ENCODE assay signal across 13 mouse cellular contexts in genomic region chr13:8632072-8632471, GRCm38 (mm10).
"Had no signal": no experiment of that assay in that cellular context is flagged by ENCODE, and none has a peak within 500 bp of the region (broad histone marks: within the 10 kb centered on the region; RNA-seq: fewer than 3 reads in every experiment).

No protein-coding gene starts in this region.

- H3K27ac ChIP-seq: left cerebral cortex, adult 2 months; limb, embryonic 10.5 days; lung, embryonic 15.5 days; midbrain, embryonic 15.5 days; neural tube, embryonic 13.5 days had no signal

- ATAC-seq: midbrain, embryonic 15.5 days had no signal

- H3K4me1 ChIP-seq: limb, embryonic 10.5 days; midbrain, embryonic 15.5 days; neural tube, embryonic 13.5 days had no signal

- H3K36me3 ChIP-seq: limb, embryonic 10.5 days; lung, embryonic 15.5 days; midbrain, embryonic 10.5 days; midbrain, embryonic 15.5 days; neural tube, embryonic 13.5 days had no signal

- H3K9me3 ChIP-seq: limb, embryonic 10.5 days; lung, embryonic 15.5 days; midbrain, embryonic 10.5 days; midbrain, embryonic 15.5 days; neural tube, embryonic 13.5 days had no signal

- H3K4me2 ChIP-seq: lung, embryonic 15.5 days; midbrain, embryonic 15.5 days; neural tube, embryonic 13.5 days had no signal

- H3K9ac ChIP-seq: lung, embryonic 15.5 days; midbrain, embryonic 15.5 days; neural tube, embryonic 13.5 days had no signal

- H3K27me3 ChIP-seq: lung, embryonic 15.5 days; midbrain, embryonic 15.5 days; neural tube, embryonic 13.5 days had no signal

- DNase-seq: kidney, adult 8-10 months; kidney, postnatal 25 days; retina, postnatal 1 day; right cerebral cortex, postnatal 4 days; spleen, adult 18-20 months; thymus, adult 18-20 months; thymus, postnatal 14 days had no signal

- H3K4me3 ChIP-seq: left cerebral cortex, adult 2 months; limb, embryonic 10.5 days; lung, embryonic 15.5 days; midbrain, embryonic 10.5 days; midbrain, embryonic 15.5 days; neural tube, embryonic 13.5 days had no signal
